Mouse (Mus musculus) cerebellum, adult 2 months (tissue): ENCODE data around the gene Jph3. TPM values are rescaled to one million over a fixed set of nuclear protein-coding genes. Genes with fewer than 3 reads are reported as not detected.

Experiments
- DNase-seq, 2 experiments: peaks; one replicate each; pipeline ENCODE4 v3.0.0; 2021
- H3K27ac ChIP-seq: fragments of 200-500 bp; 2 replicates; pipeline ENCODE4 v1.5.1; 2012; ENCODE audit warnings: low read length, control low read depth, inconsistent platforms; ENCODE audit not compliant: insufficient read depth
- H3K27me3 ChIP-seq: fragments of 200-500 bp; 2 replicates; pipeline ENCODE4 v1.6.1; 2012; ENCODE audit warnings: inconsistent platforms, mild to moderate bottlenecking, low read length, moderate library complexity; ENCODE audit not compliant: control insufficient read depth, insufficient read depth
- H3K4me1 ChIP-seq: fragments of 200-500 bp; 2 replicates; pipeline ENCODE4 v1.6.1; 2011; ENCODE audit warnings: low read length; ENCODE audit not compliant: control insufficient read depth, insufficient read depth
- H3K4me3 ChIP-seq: fragments of 200-500 bp; replicated peaks from 2 replicates; pipeline ENCODE3; 2011; ENCODE audit warnings: mild to moderate bottlenecking, low read depth, low read length, control low read depth; ENCODE audit not compliant: insufficient read depth
- CTCF ChIP-seq: fragments of 200-500 bp; IDR thresholded peaks from 2 replicates; pipeline ENCODE4 v1.5.1; 2011; ENCODE audit warnings: low read depth, mild to moderate bottlenecking, control low read depth, low read length, moderate library complexity, borderline replicate concordance; ENCODE audit not compliant: insufficient read depth
- POLR2A ChIP-seq: fragments of 200-500 bp; IDR thresholded peaks from 2 replicates; pipeline ENCODE4 v1.6.1; 2011; ENCODE audit warnings: low read length, control low read depth, borderline replicate concordance; ENCODE audit not compliant: insufficient read depth
- WGBS: fragments of 180-500 bp; shearing (Covaris S2); methylation state at CpG from one replicate; pipeline ENCODE4 v1.1.7; 2018; 5-methylcytosine and 5-hydroxymethylcytosine counted together
- polyA plus RNA-seq: library from polyadenylated mRNA; depleted of rRNA; stranded (reverse); fragments of >200 nt; gene quantifications from 2 replicates; pipeline ENCODE4 v1.2.3, GENCODE M21; 2012

The Jph3 gene
- polyA plus RNA-seq, 1 experiment: 143 TPM

DNA sequence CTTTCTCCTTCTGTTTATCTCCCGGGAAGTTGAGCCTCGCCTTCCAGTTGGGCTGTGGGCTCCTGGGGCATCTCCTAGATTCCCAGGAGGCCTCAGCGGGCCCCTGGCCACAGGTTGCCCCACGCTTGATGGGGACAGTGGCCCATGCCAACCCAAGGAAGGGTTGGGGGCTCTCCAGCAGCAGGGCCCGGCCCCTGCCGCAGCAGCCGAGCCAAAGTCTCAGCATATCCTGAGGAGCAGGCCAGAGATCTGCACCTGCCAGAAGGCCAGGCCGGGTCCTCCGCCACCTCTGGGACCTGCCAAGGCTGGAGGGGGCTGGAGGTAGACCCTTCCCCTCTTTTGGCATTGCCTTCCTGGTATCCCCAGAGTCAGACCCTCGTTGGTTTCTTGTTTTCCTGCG is 1.6 kb downstream of the Jph3 start:
- under 1% methylated on average over 11 of the region's 11 CpGs for WGBS
- H3K27ac ChIP-seq: peak overlapping the region; percentile 97
- peak overlapping the region; percentile 92 for H3K4me3 ChIP-seq
- no peaks in the 10 kb centered on the region for H3K27me3 ChIP-seq
- peaks cover 21% of the 10 kb centered on the region for H3K4me1 ChIP-seq
- no peak for DNase-seq
- TF ChIP-seq CTCF: no peak
- TF ChIP-seq POLR2A: no peak

DNA sequence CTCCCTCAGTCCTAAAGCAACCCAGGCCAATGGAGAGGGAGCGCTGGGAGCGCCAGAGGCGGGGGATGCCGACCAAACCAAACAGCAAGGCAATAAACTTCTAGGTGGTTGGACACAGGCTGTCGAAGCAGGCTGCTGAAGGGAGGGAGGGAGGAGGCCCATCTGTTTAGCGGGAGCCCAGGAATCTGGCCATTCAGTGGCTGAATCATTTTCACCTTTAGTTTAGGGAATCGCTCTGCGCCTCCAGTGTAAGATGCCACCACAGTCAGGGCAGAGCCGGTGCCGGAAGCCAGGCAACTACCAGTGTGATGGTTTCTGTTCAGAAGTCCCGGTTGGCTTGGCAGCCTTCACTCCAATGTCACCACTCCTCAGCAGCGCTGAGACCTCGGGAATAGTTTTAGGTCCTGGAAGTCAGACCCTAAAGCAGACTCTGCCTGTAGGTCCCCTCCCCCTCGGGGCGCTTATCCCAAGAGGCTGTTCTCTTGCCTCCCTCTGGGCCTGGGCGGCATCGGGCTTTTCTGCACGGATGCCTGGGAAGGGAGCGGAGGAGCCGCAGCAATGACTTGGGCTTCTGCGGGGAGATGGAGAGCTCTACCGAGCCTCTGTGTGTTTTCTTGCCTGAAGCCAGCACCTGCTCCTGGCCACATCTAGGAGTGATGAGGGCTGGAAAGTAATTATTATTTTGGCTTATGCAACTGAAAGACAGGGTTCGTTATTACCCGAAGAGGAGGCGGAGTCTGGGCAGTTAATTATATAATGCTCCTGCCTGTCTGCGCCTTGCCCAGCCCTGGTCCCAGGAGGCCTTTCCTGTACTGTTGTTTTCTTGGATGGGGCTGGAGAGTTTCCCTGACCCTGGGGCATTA is 2.3 kb downstream of the Jph3 start:
- TF ChIP-seq CTCF (no peak), POLR2A (peak; percentile 23; the same call in 1 of the 2 replicates)
- no peaks in the 10 kb centered on the region for H3K27me3 ChIP-seq
- peaks cover 27% of the 10 kb centered on the region for H3K4me1 ChIP-seq
- peak; percentile 87 to 93 for DNase-seq
- 1% methylated on average over 26 of the region's 26 CpGs for WGBS
- peak overlapping the region; percentile 92 for H3K4me3 ChIP-seq
- peak overlapping the region; percentile 97 for H3K27ac ChIP-seq

DNA sequence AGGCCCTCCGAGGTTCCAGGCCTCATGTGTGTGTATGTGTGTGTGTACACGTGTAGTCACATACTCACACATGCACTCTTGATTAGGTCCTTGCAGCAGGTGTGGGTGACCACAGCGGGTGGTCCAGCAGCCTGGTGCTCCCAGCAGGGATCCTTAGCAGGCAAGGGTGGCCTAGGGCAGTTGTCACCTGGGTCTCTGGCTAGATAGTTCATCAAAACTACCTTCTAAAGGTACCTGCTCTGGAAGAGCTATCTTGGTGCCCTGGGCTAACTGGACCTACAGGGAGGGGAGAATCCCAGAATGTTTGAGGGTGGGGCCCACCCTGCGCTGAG is 2.9 kb downstream of the Jph3 start:
- WGBS: 26% methylated on average over 4 of the region's 4 CpGs
- H3K27me3 ChIP-seq: no peaks in the 10 kb centered on the region
- peak overlapping the region; percentile 97 for H3K27ac ChIP-seq
- H3K4me1 ChIP-seq: peaks cover 33% of the 10 kb centered on the region
- TF ChIP-seq POLR2A (no peak), CTCF (no peak)
- DNase-seq: no peak
- H3K4me3 ChIP-seq: peak overlapping the region; percentile 92

DNA sequence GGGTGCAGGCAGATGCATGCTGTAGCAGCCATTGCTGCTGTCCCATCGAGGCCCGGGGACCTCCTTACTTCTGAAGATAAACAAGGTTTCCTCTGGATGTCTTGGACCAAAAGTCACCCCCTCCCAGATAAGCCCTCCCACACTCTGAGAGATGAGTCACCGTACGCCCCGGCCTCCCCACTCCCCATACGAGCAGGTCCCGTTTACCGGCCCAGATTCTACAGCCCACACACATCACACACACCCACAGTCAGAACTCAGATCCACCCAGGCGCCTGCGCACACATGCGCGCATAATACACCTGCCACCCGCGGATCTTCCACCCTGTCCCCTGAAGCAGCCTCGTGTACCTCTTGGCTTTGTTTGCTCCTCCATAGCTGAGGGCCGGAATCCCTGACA is 4.8 kb downstream of the Jph3 start:
- DNase-seq: no peak
- Histone ChIP-seq H3K27ac (no peak overlapping the region; the same call in 1 of the 2 replicates), H3K4me1 (peaks cover 50% of the 10 kb centered on the region), H3K27me3 (no peaks in the 10 kb centered on the region), H3K4me3 (peak overlapping the region; percentile 92)
- WGBS: 25% methylated on average over 16 of the region's 16 CpGs
- TF ChIP-seq CTCF (no peak), POLR2A (no peak)

DNA sequence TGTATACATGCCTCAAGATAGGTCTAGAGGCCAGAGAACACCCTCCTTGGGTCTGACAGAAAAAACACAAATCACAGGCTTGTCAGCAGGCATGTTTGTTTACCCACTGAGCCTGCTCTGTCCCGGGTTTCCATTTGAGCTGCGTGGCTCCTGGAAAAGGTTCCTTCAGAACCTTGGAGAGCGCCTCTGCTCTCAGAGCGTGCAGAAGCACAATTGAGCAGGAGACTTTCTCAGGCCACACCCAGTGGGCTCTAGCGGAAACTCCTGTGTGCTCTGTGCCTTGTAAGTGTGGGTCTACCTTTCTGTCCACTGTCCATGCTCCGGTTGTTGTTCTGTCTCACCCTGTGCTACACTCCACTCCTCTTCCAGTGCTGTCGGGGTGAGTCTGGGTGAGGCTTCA is 6.8 kb downstream of the Jph3 start:
- H3K4me3 ChIP-seq: peak overlapping the region; percentile 11
- H3K27ac ChIP-seq: no peak overlapping the region
- no peaks in the 10 kb centered on the region for H3K27me3 ChIP-seq
- 24% methylated on average over 7 of the region's 7 CpGs for WGBS
- no peak for DNase-seq
- H3K4me1 ChIP-seq: peaks cover 65% of the 10 kb centered on the region
- TF ChIP-seq CTCF (no peak), POLR2A (no peak)

DNA sequence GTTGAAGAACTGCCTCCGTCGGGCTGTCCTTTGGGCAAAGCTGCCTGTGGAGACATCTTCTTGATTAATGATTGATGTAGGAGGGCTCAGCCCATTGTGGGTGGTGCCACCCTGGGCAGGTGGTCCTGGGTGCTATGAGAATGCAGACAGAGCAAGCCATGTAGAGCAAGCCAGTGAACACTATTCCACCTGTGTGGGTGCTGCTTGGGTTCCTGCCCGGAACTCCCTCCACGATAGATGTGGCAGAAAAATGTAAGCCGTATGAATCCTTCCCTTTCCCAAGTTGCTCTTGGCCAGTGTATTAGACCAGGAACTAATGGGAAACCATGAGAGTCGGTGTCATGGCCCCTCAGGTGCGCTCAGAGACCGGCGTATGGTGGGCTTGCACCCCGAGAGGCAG is 11.3 kb downstream of the Jph3 start:
- no peak for DNase-seq
- no peak for TF ChIP-seq POLR2A
- TF ChIP-seq CTCF: no peak
- Histone ChIP-seq H3K27ac (no peak overlapping the region), H3K4me3 (no peak overlapping the region), H3K4me1 (peaks cover 84% of the 10 kb centered on the region), H3K27me3 (no peaks in the 10 kb centered on the region)
- 73% methylated on average over 10 of the region's 10 CpGs for WGBS

DNA sequence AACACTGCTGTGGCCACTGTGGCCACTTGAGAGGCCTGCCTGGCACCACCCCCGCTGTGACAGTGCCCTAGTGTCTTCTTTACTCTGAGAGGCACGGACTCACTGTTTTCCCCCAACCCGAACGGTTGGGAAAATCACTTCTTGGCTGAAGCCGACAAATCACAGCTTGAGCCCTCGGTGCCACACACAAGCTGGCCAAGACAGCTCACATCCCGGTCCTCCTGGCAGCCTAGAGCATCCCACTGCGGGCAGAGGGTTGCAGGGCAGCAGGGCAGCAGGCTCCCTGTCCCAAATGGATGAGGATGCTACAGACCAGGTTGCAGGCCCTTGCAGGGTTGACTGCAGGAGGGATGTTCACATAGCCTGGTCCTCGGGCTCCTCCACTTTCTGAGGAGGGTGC is 20.1 kb downstream of the Jph3 start:
- TF ChIP-seq POLR2A (no peak), CTCF (no peak)
- peaks cover 59% of the 10 kb centered on the region for H3K4me1 ChIP-seq
- no peaks in the 10 kb centered on the region for H3K27me3 ChIP-seq
- peak overlapping the region; percentile 6 for H3K4me3 ChIP-seq
- WGBS: 6% methylated on average over 9 of the region's 9 CpGs
- H3K27ac ChIP-seq: peak overlapping the region; percentile 74
- DNase-seq: peak; percentile 90 to 94

DNA sequence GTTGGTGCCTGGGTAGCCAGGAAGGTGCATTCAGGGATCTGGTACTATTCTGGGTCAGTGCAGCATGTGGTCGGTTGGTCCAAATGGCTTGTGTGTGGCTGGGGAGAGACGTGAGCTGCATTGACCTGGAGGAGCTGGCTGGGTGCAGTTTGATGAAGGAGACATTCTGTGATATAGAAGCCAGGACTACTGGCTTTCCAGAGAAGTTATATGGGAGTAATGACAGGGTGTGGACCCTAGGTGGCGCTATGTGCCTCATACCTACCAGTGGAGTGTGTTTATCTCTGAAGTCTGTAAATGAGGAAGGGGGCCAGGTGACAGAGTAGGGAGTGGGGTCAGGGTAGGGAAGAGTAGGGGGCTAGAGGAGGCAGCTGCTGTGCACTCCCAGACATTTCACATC is 21.1 kb downstream of the Jph3 start:
- WGBS: 7% methylated on average over 3 of the region's 3 CpGs
- H3K27ac ChIP-seq: peak overlapping the region; percentile 50

More for the DNA sequence above, 21.1 kb downstream of the Jph3 start:
- peak; percentile 67 for TF ChIP-seq CTCF
- TF ChIP-seq POLR2A: no peak
- Histone ChIP-seq H3K27me3 (no peaks in the 10 kb centered on the region), H3K4me1 (peaks cover 61% of the 10 kb centered on the region), H3K4me3 (no peak overlapping the region)
- peak; percentile 56 to 62 for DNase-seq
